Mouse (Mus musculus): ENCODE measurements around the gene Slc25a12.
A peak's percentile ranks its signal among the peaks of the same experiment; 100 is the strongest.
"Not testable (repeated sequence)": the region's sequence is repeated elsewhere in the genome, so short reads cannot be mapped to it uniquely, and the experiment has no call there.

Slc25a12 gene

GRCm38 (mm10) chr2:71367125-71367880, at the start of gene Slc25a12:
Gene Slc25a12 (minus strand): TSS chr2:71367749.
- peak; percentile 78 for DNase-seq (ENCODE audit: extremely low spot score, low spot score)

- no peak for DNase-seq (ENCODE audit: extremely low spot score, low spot score)
Observed at GRCm38 (mm10) chr2:71405613-71406012, 38.1 kb upstream of the Slc25a12 start.

- no peak for DNase-seq (ENCODE audit: extremely low spot score, low spot score)
Observed at GRCm38 (mm10) chr2:71389864-71390263, 22.3 kb upstream of the Slc25a12 start.

- DNase-seq (ENCODE audit: extremely low spot score, low spot score) = peak; percentile 97
Observed at GRCm38 (mm10) chr2:71388951-71389763, 21.6 kb upstream of the Slc25a12 start, which contains the start of gene Hat1. Gene Hat1 (plus strand): TSS chr2:71388958.

- DNase-seq (ENCODE audit: extremely low spot score, low spot score) = no peak
Observed at GRCm38 (mm10) chr2:71387766-71388165, 20.2 kb upstream of the Slc25a12 start.

- no peak for DNase-seq (ENCODE audit: extremely low spot score, low spot score)
Observed at GRCm38 (mm10) chr2:71383890-71384289, 16.3 kb upstream of the Slc25a12 start.

GRCm38 (mm10) chr2:71381962-71382361, 14.4 kb upstream of the Slc25a12 start:
- no peak for DNase-seq (ENCODE audit: extremely low spot score, low spot score)

GRCm38 (mm10) chr2:71377426-71377825, 9.9 kb upstream of the Slc25a12 start:
- no peak for DNase-seq (ENCODE audit: extremely low spot score, low spot score)

GRCm38 (mm10) chr2:71376433-71376906, 8.9 kb upstream of the Slc25a12 start:
- DNase-seq (ENCODE audit: extremely low spot score, low spot score) = no peak

GRCm38 (mm10) chr2:71374275-71375155, 7.0 kb upstream of the Slc25a12 start:
- no peak for DNase-seq (ENCODE audit: extremely low spot score, low spot score)

- not testable (repeated sequence) for DNase-seq (ENCODE audit: extremely low spot score, low spot score)
Observed at GRCm38 (mm10) chr2:71372261-71372660, 4.7 kb upstream of the Slc25a12 start.

- DNase-seq (ENCODE audit: extremely low spot score, low spot score) = no peak
Observed at GRCm38 (mm10) chr2:71371790-71372189, 4.2 kb upstream of the Slc25a12 start.

- no peak for DNase-seq (ENCODE audit: extremely low spot score, low spot score)
Observed at GRCm38 (mm10) chr2:71368086-71368485, 537 bp upstream of the Slc25a12 start.

- DNase-seq (ENCODE audit: extremely low spot score, low spot score) = no peak
Observed at GRCm38 (mm10) chr2:71366618-71367124, 878 bp downstream of the Slc25a12 start.

- DNase-seq (ENCODE audit: extremely low spot score, low spot score) = no peak
Observed at GRCm38 (mm10) chr2:71360192-71360591, 7.4 kb downstream of the Slc25a12 start.

GRCm38 (mm10) chr2:71358347-71358746, 9.2 kb downstream of the Slc25a12 start:
- DNase-seq (ENCODE audit: extremely low spot score, low spot score) = no peak

- DNase-seq (ENCODE audit: extremely low spot score, low spot score) = peak; percentile 19
Observed at GRCm38 (mm10) chr2:71354055-71354425, 13.5 kb downstream of the Slc25a12 start.

GRCm38 (mm10) chr2:71353306-71354054, 14.1 kb downstream of the Slc25a12 start:
- DNase-seq (ENCODE audit: extremely low spot score, low spot score) = peak; percentile 31

- DNase-seq (ENCODE audit: extremely low spot score, low spot score) = no peak
Observed at GRCm38 (mm10) chr2:71351727-71351987, 15.9 kb downstream of the Slc25a12 start.

GRCm38 (mm10) chr2:71350904-71351726, 16.4 kb downstream of the Slc25a12 start:
- no peak for DNase-seq (ENCODE audit: extremely low spot score, low spot score)

Data from neural tube, embryonic 10.5 days (tissue).